18 mouse cellular contexts compared by ENCODE assay signal in the genomic region with DNA sequence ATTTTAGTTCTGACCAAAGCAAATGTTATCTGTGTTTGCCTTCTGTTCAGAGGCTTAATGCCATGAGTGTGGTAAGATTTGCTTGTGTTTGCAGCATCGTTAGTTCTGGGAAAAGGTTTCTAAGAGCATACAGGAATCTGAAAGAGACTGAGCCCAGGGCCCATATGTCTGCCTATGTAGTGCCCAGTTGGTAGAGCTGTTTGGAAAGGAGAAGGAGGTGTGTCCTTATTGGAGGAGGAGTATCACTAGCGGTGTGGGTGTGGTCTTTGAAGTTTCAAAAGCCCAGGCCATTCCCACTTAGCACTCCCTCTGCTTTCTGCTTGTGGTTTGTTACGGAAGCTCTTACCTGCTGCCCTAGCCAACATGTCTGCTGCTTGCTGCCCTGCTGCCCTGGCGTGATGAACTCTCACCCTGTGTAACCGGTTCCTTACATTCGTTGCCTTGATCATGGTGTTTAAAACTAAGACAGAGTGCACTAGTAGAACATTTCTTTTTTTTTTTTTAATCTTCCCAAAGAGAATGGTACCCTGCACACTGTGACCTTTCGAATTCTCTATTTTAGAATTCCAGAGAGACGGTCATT. TPM values are rescaled to one million over a fixed set of nuclear protein-coding genes. Genes with fewer than 3 reads are reported as not detected.
DNase-seq lines count a peak whose midpoint lies in the region; ATAC-seq and TF ChIP-seq lines count a peak whose summit lies in the region.
"Had no signal": no experiment of that assay in that cellular context is flagged by ENCODE, and none has a peak within 500 bp of the region (broad histone marks: within the 10 kb centered on the region; RNA-seq: fewer than 3 reads in every experiment).

No protein-coding gene starts in this region.

- no peaks in the 10 kb centered on the region for H3K27me3 ChIP-seq in embryonic facial prominence, embryonic 14.5 days (replicated peaks; ENCODE audit: control insufficient read depth, insufficient read depth, low read length)
- no peaks in the 10 kb centered on the region for H3K27me3 ChIP-seq in embryonic facial prominence, embryonic 10.5 days (replicated peaks; ENCODE audit: low read depth, poor library complexity, severe bottlenecking)
- no peaks in the 10 kb centered on the region for H3K27me3 ChIP-seq in lung, postnatal 0 days (replicated peaks; ENCODE audit: insufficient read depth, low read length)
- no peaks in the 10 kb centered on the region for H3K27me3 ChIP-seq in stomach, postnatal 0 days (ENCODE audit: control insufficient read depth, insufficient read depth, low read length)
- H3K27me3 ChIP-seq in midbrain, postnatal 0 days (ENCODE audit: insufficient read depth, low read length): no peaks in the 10 kb centered on the region
- H3K27me3 ChIP-seq: CH12.LX had no signal

- H3K27ac ChIP-seq in embryonic facial prominence, embryonic 14.5 days (replicated peaks; ENCODE audit: low read depth, low read length): no peak overlapping the region
- H3K27ac ChIP-seq in embryonic facial prominence, embryonic 10.5 days (replicated peaks): no peak overlapping the region
- peak overlapping the region; percentile 16; the same call in 1 of the 2 replicates for H3K27ac ChIP-seq in lung, postnatal 0 days (ENCODE audit: low read length)
- H3K27ac ChIP-seq in stomach, postnatal 0 days (replicated peaks): no peak overlapping the region
- no peak overlapping the region for H3K27ac ChIP-seq in midbrain, postnatal 0 days (ENCODE audit: low read depth, low read length)
- H3K27ac ChIP-seq: macrophage had no signal

- no peak overlapping the region for H3K4me2 ChIP-seq in embryonic facial prominence, embryonic 14.5 days (ENCODE audit: low read depth, low read length)
- H3K4me2 ChIP-seq in lung, postnatal 0 days (replicated peaks; ENCODE audit: low read depth, low read length): no peak overlapping the region; the same call in 1 of the 2 replicates
- H3K4me2 ChIP-seq in stomach, postnatal 0 days (replicated peaks; ENCODE audit: low read depth): no peak overlapping the region
- H3K4me2 ChIP-seq in midbrain, postnatal 0 days (ENCODE audit: low read depth, low read length, poor library complexity, severe bottlenecking): no peak overlapping the region

- no peak overlapping the region for H3K9ac ChIP-seq in embryonic facial prominence, embryonic 14.5 days (ENCODE audit: low read depth, low read length)
- no peak overlapping the region for H3K9ac ChIP-seq in lung, postnatal 0 days (replicated peaks; ENCODE audit: low read depth)
- no peak overlapping the region for H3K9ac ChIP-seq in stomach, postnatal 0 days (ENCODE audit: low read length)
- H3K9ac ChIP-seq in midbrain, postnatal 0 days (replicated peaks; ENCODE audit: low read length, poor library complexity, severe bottlenecking): no peak overlapping the region

- WGBS in embryonic facial prominence, embryonic 14.5 days: 73% methylated on average over 8 of the region's 8 CpGs
- WGBS in embryonic facial prominence, embryonic 10.5 days: 74% methylated on average over 8 of the region's 8 CpGs
- 38% methylated on average over 8 of the region's 8 CpGs for WGBS in lung, postnatal 0 days
- WGBS in stomach, postnatal 0 days: 49% methylated on average over 8 of the region's 8 CpGs
- 85% methylated on average over 8 of the region's 8 CpGs for WGBS in midbrain, postnatal 0 days

- TF ChIP-seq EP300 in lung, postnatal 0 days (IDR thresholded peaks at IDR 0.05): no peak
- no peak for TF ChIP-seq EP300 in stomach, postnatal 0 days (optimal IDR thresholded peaks at IDR 0.05)

- H3K9me3 ChIP-seq in embryonic facial prominence, embryonic 14.5 days (ENCODE audit: control insufficient read depth, low read length): no peaks in the 10 kb centered on the region
- 0 out of 2 replicates have a peak, but pooled peaks cover 3% of the 10 kb centered on the region for H3K9me3 ChIP-seq in embryonic facial prominence, embryonic 10.5 days
- no peaks in the 10 kb centered on the region for H3K9me3 ChIP-seq in lung, postnatal 0 days (ENCODE audit: low read length)
- no peaks in the 10 kb centered on the region for H3K9me3 ChIP-seq in stomach, postnatal 0 days (ENCODE audit: control insufficient read depth, low read length)
- H3K9me3 ChIP-seq in midbrain, postnatal 0 days (ENCODE audit: low read length): no peaks in the 10 kb centered on the region

- no peaks in the 10 kb centered on the region for H3K36me3 ChIP-seq in embryonic facial prominence, embryonic 14.5 days (ENCODE audit: control insufficient read depth, insufficient read depth, low read length)
- no peaks in the 10 kb centered on the region for H3K36me3 ChIP-seq in embryonic facial prominence, embryonic 10.5 days (replicated peaks)
- no peaks in the 10 kb centered on the region for H3K36me3 ChIP-seq in lung, postnatal 0 days (ENCODE audit: insufficient read depth, low read length)
- no peaks in the 10 kb centered on the region for H3K36me3 ChIP-seq in stomach, postnatal 0 days (ENCODE audit: control insufficient read depth, insufficient read depth, low read length)
- no peaks in the 10 kb centered on the region for H3K36me3 ChIP-seq in midbrain, postnatal 0 days (ENCODE audit: insufficient read depth, low read length)

- no peaks in the 10 kb centered on the region for H3K4me1 ChIP-seq in embryonic facial prominence, embryonic 14.5 days (ENCODE audit: control insufficient read depth, insufficient read depth, low read length)
- no peaks in the 10 kb centered on the region for H3K4me1 ChIP-seq in embryonic facial prominence, embryonic 10.5 days
- H3K4me1 ChIP-seq in lung, postnatal 0 days (ENCODE audit: insufficient read depth, low read depth, low read length): no peaks in the 10 kb centered on the region
- no peaks in the 10 kb centered on the region for H3K4me1 ChIP-seq in stomach, postnatal 0 days (replicated peaks; ENCODE audit: control insufficient read depth, insufficient read depth)
- H3K4me1 ChIP-seq in midbrain, postnatal 0 days (ENCODE audit: insufficient read depth, low read length): no peaks in the 10 kb centered on the region; the same call in 1 of the 2 replicates

- TF ChIP-seq CTCF in lung, postnatal 0 days (IDR thresholded peaks at IDR 0.05): no peak
- peak; percentile 15; the same call in 1 of the 2 replicates for TF ChIP-seq CTCF in stomach, postnatal 0 days (IDR thresholded peaks at IDR 0.05; ENCODE audit: low read depth)
- no peak for TF ChIP-seq CTCF in midbrain, postnatal 0 days (IDR thresholded peaks at IDR 0.05)

- ATAC-seq in embryonic facial prominence, embryonic 14.5 days (ENCODE audit: low read depth): no peak
- ATAC-seq in lung, postnatal 0 days: peak; percentile 93
- peak; percentile 97 for ATAC-seq in stomach, postnatal 0 days (ENCODE audit: low FRiP score, low TSS enrichment)
- no peak for ATAC-seq in midbrain, postnatal 0 days (ENCODE audit: low FRiP score)

- peak; percentile 4 for DNase-seq in embryonic facial prominence, embryonic 14.5 days (ENCODE audit: low spot score)
- DNase-seq in embryonic facial prominence, embryonic 10.5 days (ENCODE audit: low spot score): no peak
- DNase-seq in urinary bladder, adult 18-20 months (ENCODE audit: low spot score in 2 of 2): peak; percentile 1 to 2
- DNase-seq in urinary bladder, postnatal 10 days (ENCODE audit: low spot score): no peak
- DNase-seq in lung, postnatal 0 days (ENCODE audit: low spot score): peak; percentile 92
- peak; percentile 56 for DNase-seq in stomach, postnatal 0 days (ENCODE audit: low spot score)
- DNase-seq in adrenal gland, adult 18-20 months (ENCODE audit: low spot score in 2 of 2): no peak
- DNase-seq in midbrain, postnatal 0 days (ENCODE audit: low spot score): no peak
- DNase-seq: adrenal gland, postnatal 14 days; cerebellum, postnatal 10 days; heart, adult 18-20 months; heart, postnatal 4 days; kidney, postnatal 10 days; left cerebral cortex, postnatal 4 days; right cerebral cortex, postnatal 14 days; thymus, postnatal 14 days had no signal

- no peak overlapping the region for H3K4me3 ChIP-seq in embryonic facial prominence, embryonic 14.5 days (ENCODE audit: low read depth, low read length)
- no peak overlapping the region for H3K4me3 ChIP-seq in embryonic facial prominence, embryonic 10.5 days
- no peak overlapping the region for H3K4me3 ChIP-seq in lung, postnatal 0 days (ENCODE audit: low read depth, low read length)
- H3K4me3 ChIP-seq in stomach, postnatal 0 days (ENCODE audit: low read depth, low read length): no peak overlapping the region
- no peak overlapping the region for H3K4me3 ChIP-seq in midbrain, postnatal 0 days (ENCODE audit: low read depth, low read length)

RNA-seq across cellular contexts. Expression of a gene that starts 48.3 kb away (rescaled TPM):
- polyA plus RNA-seq in embryonic facial prominence, embryonic 14.5 days (2014; fragmentation: Nextera tagmentation; extraction: Ambion mirVana): 0.28 and 0.33 TPM in 2 replicates
- polyA plus RNA-seq in embryonic facial prominence, embryonic 10.5 days (2016; fragmentation: Nextera tagmentation; extraction: Ambion mirVana): not detected in 2 replicates
- 0.74 and 0.91 TPM in 2 replicates for polyA plus RNA-seq in lung, postnatal 0 days (2015; fragmentation: Nextera tagmentation; extraction: Ambion mirVana)
- polyA plus RNA-seq in stomach, postnatal 0 days (2015; fragmentation: Nextera tagmentation; extraction: Ambion mirVana): 0.19 and 0.25 TPM in 2 replicates
- total RNA-seq in adrenal gland, adult 18-20 months (2021): not detected
- 0.11 TPM in 1 of 2 replicates, not detected in the other for total RNA-seq in midbrain, postnatal 0 days (2014; rRNA removed)
- 0.11 and 0.23 TPM in 2 replicates for polyA plus RNA-seq in midbrain, postnatal 0 days (2015; fragmentation: Nextera tagmentation; extraction: Ambion mirVana)
- total RNA-seq: adrenal gland, postnatal 14 days; heart, adult 18-20 months; heart, postnatal 4 days had no signal
- polyA plus RNA-seq: macrophage had no signal

Comparison
In these comparisons a context has a peak if more than half of its experiments do, and no peak if none do; other contexts are left out.
1. DNase-seq: peak in embryonic facial prominence, embryonic 14.5 days (single experiment), urinary bladder, adult 18-20 months (2 of 2), lung, postnatal 0 days (single experiment) and stomach, postnatal 0 days (single experiment); none in embryonic facial prominence, embryonic 10.5 days (single experiment), urinary bladder, postnatal 10 days (single experiment), adrenal gland, adult 18-20 months (0 of 2) and midbrain, postnatal 0 days (single experiment).
2. ATAC-seq: peak in lung, postnatal 0 days (single experiment) and stomach, postnatal 0 days (single experiment); none in embryonic facial prominence, embryonic 14.5 days (single experiment) and midbrain, postnatal 0 days (single experiment).